Mouse (Mus musculus) liver, adult 2 months (tissue): ENCODE measurements around the gene Satb2. TPM values are rescaled to one million over a fixed set of nuclear protein-coding genes. Genes with fewer than 3 reads are reported as not detected.
A peak's percentile ranks its signal among the peaks of the same experiment; 100 is the strongest.

ENCODE experiments used
- DNase-seq: peaks from one replicate; pipeline ENCODE4 v3.0.0-alpha.2; 2011; ENCODE audit warnings: low read depth, low spot score; ENCODE audit errors: extremely low read depth
- H3K27ac ChIP-seq: fragments of 200-500 bp; replicated peaks from 2 replicates; pipeline ENCODE4 v1.5.1; 2012; ENCODE audit warnings: low read depth, mild to moderate bottlenecking, control low read depth, inconsistent platforms, low read length; ENCODE audit not compliant: insufficient read depth
- H3K27me3 ChIP-seq: fragments of 200-500 bp; 2 replicates; pipeline ENCODE4 v1.6.1; 2012; ENCODE audit warnings: mild to moderate bottlenecking, moderate library complexity, low read length, inconsistent platforms; ENCODE audit not compliant: control insufficient read depth, insufficient read depth
- H3K36me3 ChIP-seq: fragments of 200-500 bp; 2 replicates; pipeline ENCODE4 v1.6.1; 2012; ENCODE audit warnings: low read length, inconsistent platforms; ENCODE audit not compliant: control insufficient read depth, insufficient read depth
- H3K4me1 ChIP-seq: fragments of 200-500 bp; 2 replicates; pipeline ENCODE4 v1.6.1; 2011; ENCODE audit warnings: low read length; ENCODE audit not compliant: control insufficient read depth, insufficient read depth
- H3K4me3 ChIP-seq: fragments of 200-500 bp; 2 replicates; pipeline ENCODE4 v1.5.1; 2011; ENCODE audit warnings: low read depth, mild to moderate bottlenecking, control low read depth, low read length, moderate library complexity; ENCODE audit not compliant: insufficient read depth
- H3K79me2 ChIP-seq: fragments of 200-500 bp; 2 replicates; pipeline ENCODE4 v1.6.1; 2012; ENCODE audit warnings: inconsistent platforms, mild to moderate bottlenecking, low read length, moderate library complexity; ENCODE audit not compliant: control insufficient read depth, insufficient read depth
- H3K9ac ChIP-seq: fragments of 200-500 bp; 2 replicates; pipeline ENCODE4 v1.6.1; 2012; ENCODE audit warnings: low read depth, mild to moderate bottlenecking, control low read depth, inconsistent platforms, low read length
- CTCF ChIP-seq: fragments of 200-500 bp; IDR thresholded peaks from 2 replicates; pipeline ENCODE4 v1.5.1; 2011; ENCODE audit warnings: low read depth, low read length, control low read depth
- POLR2A ChIP-seq: fragments of 200-500 bp; IDR thresholded peaks from 2 replicates; pipeline ENCODE4 v1.6.1; 2011; ENCODE audit warnings: low read length, control low read depth; ENCODE audit not compliant: insufficient read depth; ENCODE audit errors: extremely low read depth
- WGBS: fragments of 180-500 bp; shearing (Covaris S2); methylation state at CpG from one replicate; pipeline ENCODE4 v1.1.7; 2018; 5-methylcytosine and 5-hydroxymethylcytosine counted together
- polyA plus RNA-seq: library from polyadenylated mRNA; depleted of rRNA; stranded (reverse); fragments of >200 nt; gene quantifications from 2 replicates; pipeline ENCODE4 v1.2.3, GENCODE M21; 2012
- total RNA-seq: library from RNA; depleted of rRNA; stranded (reverse); fragments of >200 nt; gene quantifications from 2 replicates; pipeline ENCODE4 v1.2.3, GENCODE M21; 2014

The Satb2 gene
- total and polyA plus RNA-seq, 2 experiments = 0.09 to 0.16 TPM

DNA sequence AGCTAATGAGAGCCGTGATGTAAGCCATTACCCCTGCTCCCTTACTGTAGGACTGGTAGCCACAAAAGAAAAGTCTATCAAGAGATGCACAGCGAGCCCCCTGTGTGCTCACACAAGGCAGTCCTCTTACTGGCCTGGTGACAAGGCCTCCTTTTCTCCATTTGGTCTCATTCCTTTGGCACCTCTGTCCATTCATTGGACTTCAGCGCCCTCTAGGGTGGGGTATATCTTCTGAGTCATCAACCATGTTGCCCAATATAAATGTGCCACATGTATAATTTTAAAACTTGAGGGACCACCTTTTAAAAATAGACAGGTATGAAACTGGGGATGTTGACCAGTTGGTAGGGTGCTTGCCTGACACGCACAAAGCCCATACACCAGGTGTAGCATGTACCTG lies 13.2 kb upstream of the Satb2 start:
- peaks cover 3% of the 10 kb centered on the region; the same call in 1 of the 2 replicates for H3K27me3 ChIP-seq
- H3K4me1 ChIP-seq = no peaks in the 10 kb centered on the region
- DNase-seq = no peak
- no peaks in the 10 kb centered on the region for H3K79me2 ChIP-seq
- 43% methylated on average over 4 of the region's 4 CpGs for WGBS
- no peak overlapping the region for H3K4me3 ChIP-seq
- no peaks in the 10 kb centered on the region for H3K36me3 ChIP-seq
- no peak overlapping the region for H3K9ac ChIP-seq
- H3K27ac ChIP-seq = no peak overlapping the region
- TF ChIP-seq CTCF (peak; percentile 11; the same call in 1 of the 2 replicates), POLR2A (no peak)

- Histone ChIP-seq H3K27ac (no peak overlapping the region), H3K9ac (no peak overlapping the region), H3K4me3 (no peak overlapping the region), H3K36me3 (no peaks in the 10 kb centered on the region), H3K27me3 (peaks cover 31% of the 10 kb centered on the region), H3K79me2 (no peaks in the 10 kb centered on the region), H3K4me1 (no peaks in the 10 kb centered on the region)
- WGBS = 5% methylated on average over 14 of the region's 14 CpGs
- DNase-seq = no peak
- no peak for TF ChIP-seq POLR2A
- TF ChIP-seq CTCF = no peak
Observed at GRCm38 (mm10) chr1:56984483-56984810, 6.0 kb upstream of the Satb2 start.

DNA sequence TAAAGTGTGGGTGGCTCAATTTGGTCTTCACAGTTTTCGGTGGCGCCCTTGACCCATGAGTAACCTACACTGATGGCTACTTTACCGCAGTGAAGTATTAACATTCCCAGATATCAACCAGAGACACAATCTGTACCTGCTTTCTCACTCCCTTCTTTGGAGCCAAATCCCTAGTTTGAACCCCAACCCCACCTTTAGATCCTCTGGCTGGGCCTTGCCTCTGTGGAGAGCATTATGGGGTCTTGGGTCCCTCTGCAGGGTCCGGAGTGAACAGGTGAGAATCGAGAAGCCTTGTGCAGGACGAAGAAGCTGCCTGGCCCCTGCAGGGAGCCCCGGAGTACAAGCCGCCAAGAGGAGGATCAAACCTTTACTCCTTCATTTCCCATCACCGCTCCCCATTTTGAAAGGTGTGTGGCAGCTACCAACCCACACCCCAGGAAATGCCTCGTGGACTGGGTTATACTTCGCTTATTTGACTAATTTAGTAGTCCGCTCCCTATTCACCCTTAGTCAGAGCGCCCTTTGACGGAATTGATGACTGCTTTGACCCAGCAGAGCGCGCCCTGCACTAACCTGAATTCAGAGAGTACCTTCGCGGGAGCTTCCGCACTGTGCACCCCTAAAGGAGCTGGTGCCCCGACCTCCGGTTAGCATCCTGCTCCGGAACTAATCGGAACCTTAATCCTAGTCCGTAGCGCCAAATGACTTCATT lies 5.5 kb upstream of the Satb2 start:
- Histone ChIP-seq H3K9ac (no peak overlapping the region), H3K27me3 (peaks cover 32% of the 10 kb centered on the region), H3K36me3 (no peaks in the 10 kb centered on the region), H3K4me1 (no peaks in the 10 kb centered on the region), H3K79me2 (no peaks in the 10 kb centered on the region), H3K27ac (no peak overlapping the region), H3K4me3 (no peak overlapping the region)
- TF ChIP-seq CTCF (no peak), POLR2A (no peak)
- no peak for DNase-seq
- 6% methylated on average over 25 of the region's 25 CpGs for WGBS

GRCm38 (mm10) chr1:56983100-56983590 lies 4.7 kb upstream of the Satb2 start:
- H3K9ac ChIP-seq = no peak overlapping the region
- DNase-seq = no peak
- no peak overlapping the region for H3K4me3 ChIP-seq
- H3K27me3 ChIP-seq = peaks cover 34% of the 10 kb centered on the region
- no peaks in the 10 kb centered on the region for H3K4me1 ChIP-seq
- 6% methylated on average over 8 of the region's 8 CpGs for WGBS
- TF ChIP-seq POLR2A (no peak), CTCF (no peak)
- no peaks in the 10 kb centered on the region for H3K79me2 ChIP-seq
- no peak overlapping the region for H3K27ac ChIP-seq
- H3K36me3 ChIP-seq = no peaks in the 10 kb centered on the region

- DNase-seq = no peak
- no peaks in the 10 kb centered on the region for H3K36me3 ChIP-seq
- WGBS = 7% methylated on average over 8 of the region's 8 CpGs
- H3K4me3 ChIP-seq = no peak overlapping the region
- no peak overlapping the region for H3K27ac ChIP-seq
- H3K79me2 ChIP-seq = no peaks in the 10 kb centered on the region
- no peak overlapping the region for H3K9ac ChIP-seq
- no peaks in the 10 kb centered on the region for H3K4me1 ChIP-seq
- H3K27me3 ChIP-seq = peaks cover 35% of the 10 kb centered on the region
- TF ChIP-seq POLR2A (no peak), CTCF (no peak)
Observed at GRCm38 (mm10) chr1:56982631-56983030, 4.2 kb upstream of the Satb2 start.

DNA sequence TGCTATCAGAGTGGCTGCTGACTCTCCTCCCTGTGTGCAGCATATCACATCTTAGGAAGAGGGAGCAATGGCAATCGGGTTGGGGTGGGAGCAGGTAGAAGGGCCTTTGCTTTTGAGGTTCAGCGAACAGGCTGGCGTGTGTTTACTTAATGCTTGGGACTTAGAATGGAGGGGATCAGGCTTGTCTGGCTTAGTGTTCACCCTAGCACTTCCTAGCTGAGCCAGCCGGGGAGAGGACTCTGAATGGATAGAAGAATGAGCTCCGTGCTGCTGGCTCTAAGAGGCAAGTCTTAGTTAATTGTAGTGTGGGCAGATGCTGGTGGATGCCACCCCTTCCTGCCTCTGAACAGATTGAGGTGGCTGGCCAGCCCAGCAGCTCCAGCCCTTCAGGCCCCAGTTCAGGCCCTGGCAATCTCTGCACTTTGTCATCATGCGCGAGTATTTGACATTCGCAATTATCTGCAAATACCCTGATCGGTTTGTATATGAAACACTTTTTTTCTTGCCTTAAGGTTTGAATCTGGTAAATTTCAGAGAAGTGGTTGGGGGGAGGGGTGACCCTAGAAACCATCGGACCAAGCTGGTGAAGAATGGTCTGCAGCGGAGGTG lies 3.6 kb upstream of the Satb2 start:
- TF ChIP-seq CTCF (no peak), POLR2A (no peak)
- H3K9ac ChIP-seq = no peak overlapping the region
- no peak for DNase-seq
- H3K4me3 ChIP-seq = no peak overlapping the region
- H3K4me1 ChIP-seq = no peaks in the 10 kb centered on the region
- H3K79me2 ChIP-seq = no peaks in the 10 kb centered on the region
- no peak overlapping the region for H3K27ac ChIP-seq
- WGBS = 5% methylated on average over 11 of the region's 11 CpGs
- H3K27me3 ChIP-seq = peaks cover 35% of the 10 kb centered on the region
- no peaks in the 10 kb centered on the region for H3K36me3 ChIP-seq
